Mouse (Mus musculus): ENCODE measurements around the gene Lrrc7.

DNA sequence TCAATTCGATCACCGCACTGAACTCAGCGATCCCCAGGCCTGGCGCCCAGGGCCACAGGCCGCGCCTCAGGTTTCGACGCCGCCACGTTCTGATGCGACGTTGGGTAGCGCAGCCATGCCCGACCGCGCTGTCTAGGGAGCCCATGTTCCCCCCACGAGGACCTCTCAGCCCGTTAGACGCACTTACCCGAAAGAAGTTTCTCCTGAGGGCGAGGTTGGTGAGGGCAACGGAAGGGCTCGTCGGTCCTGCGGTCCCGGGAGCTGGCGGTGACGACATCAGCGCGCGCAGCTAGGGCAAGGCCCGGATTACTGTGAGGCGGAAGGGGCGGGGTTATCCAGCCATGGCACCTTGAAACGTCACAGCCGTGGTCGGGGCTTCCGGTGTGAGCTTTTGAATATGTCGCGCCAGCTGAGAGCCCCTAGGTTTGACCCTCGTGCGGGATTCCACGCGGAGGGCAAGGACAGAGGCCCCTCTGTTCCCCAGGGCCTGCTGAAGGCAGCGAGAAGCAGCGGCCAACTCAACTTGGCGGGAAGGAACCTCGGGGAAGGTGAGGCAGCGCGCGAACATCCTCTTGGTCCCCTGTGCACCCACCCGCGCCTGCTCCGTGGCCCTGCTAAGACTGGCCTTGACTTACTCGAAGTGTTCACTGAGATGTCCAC lies 525.6 kb downstream of the Lrrc7 start, which contains the start of the genes Srsf11 and Lrrc40:
- TF ChIP-seq CTCF (IDR thresholded peaks at IDR 0.05; ENCODE audit: insufficient read depth, low read depth, low read length) (no peak), POLR2A (IDR thresholded peaks at IDR 0.05; ENCODE audit: insufficient read depth, low read depth, low read length) (peak; percentile 56)

Measured in olfactory bulb, adult 2 months (tissue).